Mouse (Mus musculus): ENCODE results near the gene Olfr1277. TPM values are rescaled to one million over a fixed set of nuclear protein-coding genes. Genes with fewer than 3 reads are reported as not detected.

Gene Olfr1277
- not detected in 2 replicates for polyA plus RNA-seq (2012)

DNA sequence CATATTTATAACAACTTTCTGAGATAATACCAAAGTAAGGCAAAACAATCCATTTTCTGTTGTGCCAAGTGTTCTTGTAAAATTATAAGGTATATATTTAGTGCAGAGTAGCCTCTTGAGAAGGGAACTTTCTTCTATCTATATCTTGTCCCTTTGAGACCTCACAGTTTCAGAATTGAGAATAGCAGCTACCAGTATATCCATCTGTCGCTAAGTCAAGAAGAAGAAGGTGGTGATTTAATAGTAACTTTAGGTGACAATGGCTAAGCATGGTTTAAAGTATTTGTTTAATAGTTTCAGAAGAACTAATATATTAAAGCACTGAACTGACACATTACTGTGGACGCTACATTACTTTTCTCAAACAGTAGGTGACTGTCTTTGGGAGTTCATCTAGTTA, at the start of gene Olfr1277:
TSS of gene Olfr1277 (minus strand) at position 101 of the 400 bp plus-strand sequence.

DNA sequence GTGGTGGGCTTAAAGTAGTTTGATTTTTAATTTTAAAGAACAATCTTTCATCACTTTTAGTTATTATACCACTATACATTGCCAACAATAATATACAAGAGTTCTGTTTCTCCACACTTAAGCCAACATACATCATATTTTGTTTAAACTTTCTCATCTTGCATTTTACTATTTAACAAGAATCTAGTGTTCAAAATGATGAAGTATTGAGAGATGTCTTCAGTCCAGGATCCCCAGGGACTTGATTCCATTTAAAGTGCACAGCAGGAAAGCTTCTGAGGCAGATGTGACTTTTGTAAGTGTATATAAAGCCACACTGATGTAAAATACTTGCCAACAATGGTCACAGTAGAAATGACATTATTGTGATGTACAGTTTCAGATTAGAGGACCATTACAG, 39.8 kb upstream of the Olfr1277 start, which contains the start of gene Olfr1280:
TSS of gene Olfr1280 (plus strand) at position 301 of the 400 bp plus-strand sequence.

DNA sequence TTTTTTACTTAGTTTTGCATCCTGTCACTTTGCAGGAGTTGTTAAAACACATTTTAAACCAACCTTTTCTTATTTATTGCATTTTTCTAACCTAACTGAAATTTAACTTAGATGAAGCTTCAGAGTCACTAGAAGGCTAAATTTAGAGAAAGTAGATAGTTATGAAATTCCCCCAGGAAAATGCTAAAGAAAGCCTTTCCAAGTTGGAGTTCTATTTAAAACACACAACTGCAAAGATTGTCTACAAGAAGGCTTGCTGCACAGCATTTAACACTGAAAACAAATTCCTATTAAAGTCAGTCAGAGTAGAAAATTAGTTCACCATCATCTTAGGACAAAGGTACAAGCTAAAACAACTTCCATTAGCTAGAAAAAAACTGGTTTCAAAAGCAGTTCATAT, 26.5 kb upstream of the Olfr1277 start, which contains the start of gene Olfr1279:
TSS of gene Olfr1279 (plus strand) at position 262 of the 400 bp plus-strand sequence.

DNA sequence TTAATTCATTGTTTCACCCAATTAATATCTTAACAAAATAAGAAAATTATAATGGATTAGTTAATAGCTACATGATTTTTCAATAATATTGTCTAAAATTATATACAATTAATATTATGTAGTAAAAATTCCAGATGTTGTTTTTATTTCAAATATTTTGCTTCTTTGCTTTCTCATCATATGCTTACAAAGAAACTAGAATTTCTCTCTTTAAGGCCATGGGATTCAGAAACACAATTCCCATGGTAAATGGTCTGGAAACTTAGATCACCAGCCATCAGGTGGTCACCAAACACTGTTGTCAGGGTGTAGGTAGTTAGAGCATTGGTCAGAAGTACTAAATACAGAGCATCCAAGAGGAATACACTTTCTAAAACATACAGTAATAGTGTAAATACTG, 15.9 kb upstream of the Olfr1277 start, which contains the start of gene Olfr1278:
TSS of gene Olfr1278 (plus strand) at position 301 of the 400 bp plus-strand sequence.

DNA sequence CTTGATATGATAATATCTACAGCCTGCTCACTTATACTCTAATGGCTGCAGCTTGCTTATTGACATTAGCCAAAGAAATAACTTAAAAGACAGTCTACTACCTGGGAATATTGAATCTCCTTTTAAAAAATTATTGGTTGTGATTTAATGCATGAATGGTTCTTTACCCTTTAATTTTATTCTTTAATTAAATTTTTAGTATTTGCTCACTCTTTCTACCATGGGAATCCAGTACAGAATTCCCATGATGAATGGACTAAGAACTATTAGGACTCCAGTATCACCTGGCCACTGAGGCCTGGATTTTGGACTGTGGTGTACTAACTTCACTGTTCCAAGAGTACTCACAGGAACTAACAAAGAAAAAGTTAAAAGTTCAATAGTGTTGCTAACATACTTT, 19.7 kb downstream of the Olfr1277 start, which contains the start of gene Olfr1276:
TSS of gene Olfr1276 (plus strand) at position 301 of the 400 bp plus-strand sequence.

DNA sequence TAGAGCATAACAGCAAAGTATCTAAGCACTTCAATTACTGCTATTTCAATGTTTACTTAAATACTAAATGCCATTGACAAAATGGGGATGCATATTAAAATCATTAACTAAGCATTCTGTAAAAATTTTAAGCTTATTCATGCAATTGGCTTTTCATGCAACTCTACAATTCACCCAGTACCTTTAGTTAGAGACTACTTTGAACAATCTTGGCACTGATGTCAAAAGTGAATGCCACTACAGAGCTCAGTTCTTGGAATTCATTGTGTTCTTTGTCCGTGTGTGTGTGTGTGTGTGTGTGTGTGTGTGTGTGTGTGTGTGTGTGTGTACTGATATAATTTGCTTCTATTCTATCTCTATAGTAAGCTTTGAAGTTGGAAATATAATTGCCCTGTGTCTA, 38.7 kb downstream of the Olfr1277 start, which contains the start of gene Olfr1275:
TSS of gene Olfr1275 (minus strand) at position 101 of the 400 bp plus-strand sequence.

DNA sequence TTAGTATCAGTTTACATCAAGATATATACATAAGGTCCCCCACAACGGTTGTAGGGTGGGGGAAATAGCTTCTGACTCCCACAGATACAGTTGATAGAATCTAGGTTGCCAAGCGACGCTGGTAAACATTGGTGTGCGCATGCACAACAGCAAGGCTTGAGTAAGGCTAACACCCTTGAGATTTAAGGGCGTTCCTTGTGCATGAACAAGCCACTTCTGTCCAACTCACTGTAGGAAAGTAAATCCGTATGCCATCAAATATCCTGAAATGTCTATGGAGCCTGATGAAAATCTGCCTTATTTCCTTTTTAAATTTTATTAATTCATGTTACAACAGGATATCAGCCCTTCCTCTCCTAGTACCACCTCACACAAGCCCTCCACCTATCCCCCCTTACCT, 44.4 kb downstream of the Olfr1277 start, which contains the start of gene 4930430A15Rik:
TSS of gene 4930430A15Rik (minus strand) at position 101 of the 400 bp plus-strand sequence.

Other genes with a start within 250 kb of the Olfr1277 start
- not detected in 2 replicates for gene Gm13941, start 168.1 kb downstream of the Olfr1277 start, polyA plus RNA-seq (2012)
- gene Gm15130, start 121.2 kb downstream of the Olfr1277 start, polyA plus RNA-seq (2012): not detected in 2 replicates
- gene 4930430A15Rik, start 44.5 kb downstream of the Olfr1277 start, polyA plus RNA-seq (2012): not detected in 2 replicates
- not detected in 2 replicates for gene Olfr1275, start 38.8 kb downstream of the Olfr1277 start, polyA plus RNA-seq (2012)
- not detected in 2 replicates for gene Olfr1276, start 19.6 kb downstream of the Olfr1277 start, polyA plus RNA-seq (2012)
- not detected in 2 replicates for gene Olfr1278, start 16.0 kb upstream of the Olfr1277 start, polyA plus RNA-seq (2012)
- not detected in 2 replicates for gene Olfr1279, start 26.5 kb upstream of the Olfr1277 start, polyA plus RNA-seq (2012)
- not detected in 2 replicates for gene Olfr1280, start 39.9 kb upstream of the Olfr1277 start, polyA plus RNA-seq (2012)
- not detected in 2 replicates for gene Olfr1281, start 52.4 kb upstream of the Olfr1277 start, polyA plus RNA-seq (2012)
- not detected in 2 replicates for gene Olfr1282, start 62.0 kb upstream of the Olfr1277 start, polyA plus RNA-seq (2012)
- gene Olfr1283, start 92.7 kb upstream of the Olfr1277 start, polyA plus RNA-seq (2012): not detected in 2 replicates
- gene Olfr1284, start 101.4 kb upstream of the Olfr1277 start, polyA plus RNA-seq (2012): not detected in 2 replicates
- not detected in 2 replicates for gene Olfr1286, start 149.0 kb upstream of the Olfr1277 start, polyA plus RNA-seq (2012)
- gene Olfr1287, start 175.0 kb upstream of the Olfr1277 start, polyA plus RNA-seq (2012): not detected in 2 replicates
- not detected in 2 replicates for gene Olfr1288, start 200.0 kb upstream of the Olfr1277 start, polyA plus RNA-seq (2012)
- not detected in 2 replicates for gene Olfr1289, start 206.7 kb upstream of the Olfr1277 start, polyA plus RNA-seq (2012)
- not detected in 2 replicates for gene Olfr1290, start 219.7 kb upstream of the Olfr1277 start, polyA plus RNA-seq (2012)
- gene Olfr1291-ps1, start 223.1 kb upstream of the Olfr1277 start, polyA plus RNA-seq (2012): not detected in 2 replicates